In the genomic region with DNA sequence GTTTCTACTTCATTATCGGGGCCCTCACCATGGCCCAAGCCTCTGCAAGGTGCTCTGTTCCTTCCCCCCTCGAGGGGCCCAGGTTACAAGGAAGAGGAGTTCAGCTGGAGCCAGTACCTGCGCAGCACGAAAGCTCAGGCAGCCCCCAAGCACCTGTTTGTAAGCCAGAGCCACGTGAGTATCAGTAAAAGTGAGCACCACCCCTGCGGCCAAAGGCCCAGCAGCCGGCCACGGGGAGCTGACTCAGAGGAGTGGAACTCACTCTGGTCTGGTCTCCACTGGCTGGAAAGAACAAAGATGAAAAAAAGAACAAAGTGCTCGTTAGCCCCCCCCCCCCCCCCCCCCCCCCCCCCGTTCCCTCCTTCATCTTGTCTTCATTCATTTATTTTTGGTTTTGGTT, we compare ENCODE assay signal across 20 mouse cellular contexts. TPM values are rescaled to one million over a fixed set of nuclear protein-coding genes. Genes with fewer than 3 reads are reported as not detected.
"Had no signal": no experiment of that assay in that cellular context is flagged by ENCODE, and none has a peak within 500 bp of the region (broad histone marks: within the 10 kb centered on the region; RNA-seq: fewer than 3 reads in every experiment).

No protein-coding gene starts in this region.

- H3K4me2 ChIP-seq: limb, embryonic 12.5 days; limb, embryonic 15.5 days; liver, embryonic 11.5 days; lung, embryonic 14.5 days; midbrain, embryonic 12.5 days; midbrain, embryonic 15.5 days; neural tube, embryonic 13.5 days; stomach, embryonic 15.5 days had no signal

- H3K4me3 ChIP-seq: layer of hippocampus, adult 2 months; limb, embryonic 12.5 days; limb, embryonic 15.5 days; midbrain, embryonic 12.5 days; midbrain, embryonic 15.5 days; neural tube, embryonic 13.5 days; stomach, embryonic 15.5 days had no signal

- H3K36me3 ChIP-seq: limb, embryonic 12.5 days; limb, embryonic 15.5 days; midbrain, embryonic 12.5 days; midbrain, embryonic 15.5 days; neural tube, embryonic 13.5 days; stomach, embryonic 15.5 days had no signal

- H3K27me3 ChIP-seq: limb, embryonic 12.5 days; limb, embryonic 15.5 days; midbrain, embryonic 12.5 days; midbrain, embryonic 15.5 days; neural tube, embryonic 13.5 days; stomach, embryonic 15.5 days had no signal

- DNase-seq: kidney, postnatal 25 days; layer of hippocampus, adult 9-11 months; liver, postnatal 0 days; lung, embryonic 14.5 days; retina, postnatal 1 day; right cerebral cortex, postnatal 25 days; spleen, adult 18-20 months; thymus, postnatal 25 days had no signal

RNA-seq across cellular contexts. Expression of a gene that starts 18.0 kb away (rescaled TPM):
- polyA plus RNA-seq: lung, postnatal 0 days; macrophage had no signal

RNA-seq across cellular contexts. Expression of a gene that starts 25.8 kb away (rescaled TPM):
- total RNA-seq: megakaryocyte, adult 5-6 weeks; neutrophil, adult 5-6 weeks had no signal
- polyA plus RNA-seq: limb, embryonic 12.5 days; lung, embryonic 14.5 days; macrophage; midbrain, embryonic 12.5 days; neural tube, embryonic 13.5 days had no signal
